Mouse (Mus musculus): ENCODE measurements around the gene Erg28. TPM values are rescaled to one million over a fixed set of nuclear protein-coding genes. Genes with fewer than 3 reads are reported as not detected.

Erg28 gene
- polyA plus RNA-seq, 1 experiment from 2014 or later, result 85.7 TPM

- H3K27me3 ChIP-seq (ENCODE audit: insufficient read depth, low read length), result no peaks in the 10 kb centered on the region
- H3K9ac ChIP-seq (replicated peaks), result no peak overlapping the region
- no peak overlapping the region for H3K4me3 ChIP-seq (ENCODE audit: low read depth, low read length)
- TF ChIP-seq CTCF (IDR thresholded peaks at IDR 0.05; ENCODE audit: low read depth), result peak; percentile 64
- TF ChIP-seq EP300 (IDR thresholded peaks at IDR 0.05; ENCODE audit: low read depth), result no peak
- WGBS (ENCODE audit: insufficient replicate concordance), result 76% methylated on average over 7 of the region's 7 CpGs
- H3K4me2 ChIP-seq (ENCODE audit: low read depth, low read length), result no peak overlapping the region
- peaks cover 19% of the 10 kb centered on the region for H3K36me3 ChIP-seq (replicated peaks; ENCODE audit: insufficient read depth, low read length)
- DNase-seq, result no peak
- no peaks in the 10 kb centered on the region for H3K9me3 ChIP-seq (ENCODE audit: low read length)
- H3K27ac ChIP-seq (ENCODE audit: low read depth), result no peak overlapping the region
- H3K4me1 ChIP-seq (ENCODE audit: insufficient read depth), result no peaks in the 10 kb centered on the region
- no peak for ATAC-seq
Observed at GRCm38 (mm10) chr12:85848164-85848958, 24.0 kb upstream of the Erg28 start.

GRCm38 (mm10) chr12:85839371-85840000 is 15.1 kb upstream of the Erg28 start:
- H3K4me2 ChIP-seq (ENCODE audit: low read depth, low read length), result no peak overlapping the region
- TF ChIP-seq CTCF (IDR thresholded peaks at IDR 0.05; ENCODE audit: low read depth) (no peak), EP300 (IDR thresholded peaks at IDR 0.05; ENCODE audit: low read depth) (no peak)
- WGBS (ENCODE audit: insufficient replicate concordance), result 71% methylated on average over 12 of the region's 12 CpGs
- peaks cover 18% of the 10 kb centered on the region for H3K36me3 ChIP-seq (replicated peaks; ENCODE audit: insufficient read depth, low read length)
- no peak for DNase-seq
- H3K9ac ChIP-seq (replicated peaks), result no peak overlapping the region
- H3K4me3 ChIP-seq (ENCODE audit: low read depth, low read length), result no peak overlapping the region
- no peaks in the 10 kb centered on the region for H3K27me3 ChIP-seq (ENCODE audit: insufficient read depth, low read length)
- no peak for ATAC-seq
- H3K9me3 ChIP-seq (ENCODE audit: low read length), result no peaks in the 10 kb centered on the region
- no peaks in the 10 kb centered on the region for H3K4me1 ChIP-seq (ENCODE audit: insufficient read depth)
- no peak overlapping the region for H3K27ac ChIP-seq (ENCODE audit: low read depth)

- Histone ChIP-seq H3K27me3 (ENCODE audit: insufficient read depth, low read length) (no peaks in the 10 kb centered on the region), H3K9ac (replicated peaks) (no peak overlapping the region), H3K4me3 (ENCODE audit: low read depth, low read length) (no peak overlapping the region), H3K27ac (ENCODE audit: low read depth) (no peak overlapping the region), H3K4me2 (ENCODE audit: low read depth, low read length) (no peak overlapping the region), H3K36me3 (replicated peaks; ENCODE audit: insufficient read depth, low read length) (peaks cover 11% of the 10 kb centered on the region; the same call in 1 of the 2 replicates), H3K9me3 (ENCODE audit: low read length) (no peaks in the 10 kb centered on the region), H3K4me1 (ENCODE audit: insufficient read depth) (no peaks in the 10 kb centered on the region)
- ATAC-seq (no peak), DNase-seq (no peak)
- TF ChIP-seq CTCF (IDR thresholded peaks at IDR 0.05; ENCODE audit: low read depth), result no peak
- no peak for TF ChIP-seq EP300 (IDR thresholded peaks at IDR 0.05; ENCODE audit: low read depth)
- 82% methylated on average over 2 of the region's 2 CpGs for WGBS (ENCODE audit: insufficient replicate concordance)
Observed at GRCm38 (mm10) chr12:85837765-85838164, 13.4 kb upstream of the Erg28 start.

- Histone ChIP-seq H3K27me3 (ENCODE audit: insufficient read depth, low read length) (no peaks in the 10 kb centered on the region), H3K4me3 (ENCODE audit: low read depth, low read length) (no peak overlapping the region), H3K36me3 (replicated peaks; ENCODE audit: insufficient read depth, low read length) (peaks cover 8% of the 10 kb centered on the region), H3K4me1 (ENCODE audit: insufficient read depth) (no peaks in the 10 kb centered on the region), H3K4me2 (ENCODE audit: low read depth, low read length) (no peak overlapping the region), H3K9ac (replicated peaks) (no peak overlapping the region), H3K27ac (ENCODE audit: low read depth) (no peak overlapping the region), H3K9me3 (ENCODE audit: low read length) (no peaks in the 10 kb centered on the region)
- WGBS (ENCODE audit: insufficient replicate concordance), result 85% methylated on average over 2 of the region's 2 CpGs
- DNase-seq, result no peak
- no peak for ATAC-seq
- no peak for TF ChIP-seq EP300 (IDR thresholded peaks at IDR 0.05; ENCODE audit: low read depth)
Observed at GRCm38 (mm10) chr12:85834543-85834942, 10.2 kb upstream of the Erg28 start.

GRCm38 (mm10) chr12:85830691-85831090 is 6.3 kb upstream of the Erg28 start:
- H3K27ac ChIP-seq (ENCODE audit: low read depth), result no peak overlapping the region
- DNase-seq, result no peak
- WGBS (ENCODE audit: insufficient replicate concordance), result 84% methylated on average over 3 of the region's 3 CpGs

GRCm38 (mm10) chr12:85829866-85830265 is 5.5 kb upstream of the Erg28 start:
- no peak for ATAC-seq
- no peaks in the 10 kb centered on the region for H3K9me3 ChIP-seq (ENCODE audit: low read length)
- H3K27me3 ChIP-seq (ENCODE audit: insufficient read depth, low read length), result no peaks in the 10 kb centered on the region
- no peak overlapping the region for H3K27ac ChIP-seq (ENCODE audit: low read depth)
- TF ChIP-seq CTCF (IDR thresholded peaks at IDR 0.05; ENCODE audit: low read depth) (no peak), EP300 (IDR thresholded peaks at IDR 0.05; ENCODE audit: low read depth) (no peak)
- WGBS (ENCODE audit: insufficient replicate concordance), result 86% methylated on average over 3 of the region's 3 CpGs
- peaks cover 8% of the 10 kb centered on the region for H3K4me1 ChIP-seq (ENCODE audit: insufficient read depth)
- no peak overlapping the region for H3K4me3 ChIP-seq (ENCODE audit: low read depth, low read length)
- no peak overlapping the region for H3K4me2 ChIP-seq (ENCODE audit: low read depth, low read length)
- no peak for DNase-seq
- H3K36me3 ChIP-seq (replicated peaks; ENCODE audit: insufficient read depth, low read length), result peaks cover 17% of the 10 kb centered on the region
- no peak overlapping the region for H3K9ac ChIP-seq (replicated peaks)

More at GRCm38 (mm10) chr12:85830691-85831090, 6.3 kb upstream of the Erg28 start:
- Histone ChIP-seq H3K27me3 (ENCODE audit: insufficient read depth, low read length) (no peaks in the 10 kb centered on the region), H3K9ac (replicated peaks) (no peak overlapping the region), H3K4me1 (ENCODE audit: insufficient read depth) (peaks cover 7% of the 10 kb centered on the region), H3K4me2 (ENCODE audit: low read depth, low read length) (no peak overlapping the region), H3K9me3 (ENCODE audit: low read length) (no peaks in the 10 kb centered on the region), H3K36me3 (replicated peaks; ENCODE audit: insufficient read depth, low read length) (peaks cover 17% of the 10 kb centered on the region), H3K4me3 (ENCODE audit: low read depth, low read length) (no peak overlapping the region)
- no peak for TF ChIP-seq EP300 (IDR thresholded peaks at IDR 0.05; ENCODE audit: low read depth)
- TF ChIP-seq CTCF (IDR thresholded peaks at IDR 0.05; ENCODE audit: low read depth), result no peak
- no peak for ATAC-seq
